Mouse (Mus musculus) MN1 (cell line): ENCODE measurements around the gene Gipr.

Source experiments
- DNase-seq: peaks from one replicate; pipeline ENCODE4 v3.0.0-alpha.2; 2016; ENCODE audit warnings: low spot score

Gipr gene

GRCm38 (mm10) chr7:19165656-19166423 is at the start of gene Gipr:
Gene Gipr (minus strand): TSS chr7:19166127.
- no peak for DNase-seq

- no peak for DNase-seq
These were observed 49.0 kb upstream of the Gipr start for GRCm38 (mm10) chr7:19214940-19215339.

GRCm38 (mm10) chr7:19214369-19214768 is 48.4 kb upstream of the Gipr start:
- no peak for DNase-seq

- no peak for DNase-seq
These were observed 47.5 kb upstream of the Gipr start for GRCm38 (mm10) chr7:19213385-19213784.

- no peak for DNase-seq
These were observed 46.2 kb upstream of the Gipr start, which contains the start of gene Gpr4 for GRCm38 (mm10) chr7:19211996-19212755. Gene Gpr4 (plus strand): TSS chr7:19212538.

- DNase-seq = no peak
These were observed 45.2 kb upstream of the Gipr start for GRCm38 (mm10) chr7:19211041-19211675.

GRCm38 (mm10) chr7:19210010-19210409 is 44.1 kb upstream of the Gipr start:
- no peak for DNase-seq

GRCm38 (mm10) chr7:19209494-19209893 is 43.6 kb upstream of the Gipr start:
- DNase-seq = no peak

GRCm38 (mm10) chr7:19208944-19209472 is 43.1 kb upstream of the Gipr start:
- DNase-seq = peak; percentile 75

- no peak for DNase-seq
These were observed 42.4 kb upstream of the Gipr start for GRCm38 (mm10) chr7:19208201-19208910.

GRCm38 (mm10) chr7:19202065-19202850 is 36.3 kb upstream of the Gipr start:
- no peak for DNase-seq

- no peak for DNase-seq
These were observed 35.7 kb upstream of the Gipr start for GRCm38 (mm10) chr7:19201660-19202059.

GRCm38 (mm10) chr7:19197985-19198384 is 32.1 kb upstream of the Gipr start:
- DNase-seq = no peak

GRCm38 (mm10) chr7:19196676-19197075 is 30.7 kb upstream of the Gipr start:
- no peak for DNase-seq

- no peak for DNase-seq
These were observed 28.7 kb upstream of the Gipr start for GRCm38 (mm10) chr7:19194676-19195075.

- DNase-seq = peak; percentile 44
These were observed 18.8 kb upstream of the Gipr start for GRCm38 (mm10) chr7:19184758-19185157.

- no peak for DNase-seq
These were observed 18.3 kb upstream of the Gipr start for GRCm38 (mm10) chr7:19184250-19184649.

GRCm38 (mm10) chr7:19180862-19181429 is 15.0 kb upstream of the Gipr start:
- no peak for DNase-seq

GRCm38 (mm10) chr7:19179936-19180335 is 14.0 kb upstream of the Gipr start:
- no peak for DNase-seq

GRCm38 (mm10) chr7:19179173-19179572 is 13.2 kb upstream of the Gipr start:
- no peak for DNase-seq
